Mouse (Mus musculus) spleen, adult 18-20 months (tissue): ENCODE data around the gene Carf.

Experiments
- DNase-seq, 2 experiments: peaks; one replicate each; pipeline ENCODE4 v3.0.0; 2022; ENCODE audit warnings: mixed read lengths in 2 of 2

Carf gene

GRCm38 (mm10) chr1:60179932-60180783 is 82.1 kb downstream of the Carf start, which contains the start of gene Nbeal1:
TSS of gene Nbeal1 (plus strand) at chr1:60180599.
- DNase-seq, result peak; percentile 99

- DNase-seq, result no peak
Measured at GRCm38 (mm10) chr1:60180784-60181221, 82.8 kb downstream of the Carf start.

GRCm38 (mm10) chr1:60188454-60188853 is 90.4 kb downstream of the Carf start:
- DNase-seq, result no peak

GRCm38 (mm10) chr1:60196813-60197212 is 98.8 kb downstream of the Carf start:
- DNase-seq, result no peak

GRCm38 (mm10) chr1:60199006-60199405 is 101.0 kb downstream of the Carf start:
- no peak for DNase-seq
